Mouse (Mus musculus) Muller cell, postnatal 12 days (primary cell): ENCODE data around the gene Zfp541.

ENCODE experiments used
- DNase-seq: peaks from one replicate; pipeline ENCODE4 v3.0.0-alpha.2; 2015; ENCODE audit errors: inconsistent ontology term

Gene Zfp541

DNA sequence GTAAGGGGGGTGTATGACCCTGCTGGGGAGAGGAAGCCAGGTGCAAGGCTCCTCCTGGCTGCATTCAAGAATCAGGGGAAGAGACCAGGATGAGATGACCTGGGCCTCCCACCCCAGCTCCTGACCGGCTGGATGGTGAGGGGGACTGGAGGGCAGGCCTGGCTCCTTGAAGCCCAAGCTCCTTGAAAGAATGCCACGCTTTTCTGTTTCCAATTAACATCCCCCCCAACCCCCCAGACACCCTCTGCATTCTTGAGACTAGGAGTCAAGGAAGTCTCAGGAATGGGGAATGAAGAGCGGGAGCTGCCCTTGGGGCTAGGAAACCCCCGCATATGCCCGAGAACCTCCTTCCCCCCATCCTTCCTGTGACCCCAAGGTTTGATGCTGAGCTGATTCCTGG, 17.1 kb upstream of the Zfp541 start:
- no peak for DNase-seq

GRCm38 (mm10) chr7:16045538-16045937, 16.1 kb upstream of the Zfp541 start:
- DNase-seq: no peak

- no peak for DNase-seq
Observed at GRCm38 (mm10) chr7:16046101-16046480, 15.5 kb upstream of the Zfp541 start.

DNA sequence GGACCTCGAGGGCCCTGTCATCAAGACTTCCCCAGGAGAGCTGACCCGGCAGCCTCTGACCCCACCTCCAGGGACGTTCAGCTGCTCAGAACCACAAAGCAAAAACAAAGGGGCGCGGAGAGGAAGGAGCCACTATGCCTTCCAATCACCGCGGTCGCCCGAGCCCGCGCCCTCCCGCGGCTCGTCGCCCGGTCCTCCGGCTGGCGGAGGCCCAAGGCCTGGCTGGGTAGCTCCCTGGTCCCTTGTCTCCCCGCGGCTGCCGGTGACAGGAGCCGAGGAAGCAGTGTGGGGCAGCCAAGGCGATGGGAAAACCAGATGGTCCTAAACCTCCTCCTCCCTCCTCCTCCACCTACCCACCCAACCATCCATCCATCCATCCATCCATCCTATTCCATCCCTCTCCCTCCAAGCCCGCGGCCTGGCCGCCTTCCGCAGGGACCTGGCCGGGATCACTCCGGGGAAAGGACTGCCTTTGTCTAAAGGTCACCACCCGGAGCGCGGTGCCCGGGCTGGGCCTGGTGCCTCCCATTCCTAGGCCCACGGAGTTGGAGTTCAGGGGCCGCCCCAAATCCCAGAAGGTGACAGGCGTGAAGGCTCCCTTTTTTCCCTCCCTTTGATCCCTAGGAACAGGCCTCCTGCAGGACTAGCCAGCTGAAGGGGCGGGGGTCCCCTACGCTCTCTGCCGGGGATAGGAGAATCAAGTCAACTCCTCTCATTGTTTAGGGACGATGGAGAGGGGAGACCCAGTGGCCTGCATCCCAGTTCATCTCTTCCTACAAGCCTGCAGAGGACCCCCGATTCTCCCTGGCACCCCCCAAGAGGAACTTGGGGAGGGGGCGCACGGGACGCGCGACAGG, 14.9 kb upstream of the Zfp541 start:
- peak; percentile 86 for DNase-seq

GRCm38 (mm10) chr7:16047338-16048146, 14.1 kb upstream of the Zfp541 start, which contains the start of gene Bicra:
Gene Bicra, minus strand, starts transcription at chr7:16047921.
- DNase-seq: peak; percentile 93

- peak; percentile 98 for DNase-seq
Observed at GRCm38 (mm10) chr7:16048164-16048564, 13.4 kb upstream of the Zfp541 start.

- DNase-seq: no peak
Observed at GRCm38 (mm10) chr7:16048675-16049575, 12.7 kb upstream of the Zfp541 start.

DNA sequence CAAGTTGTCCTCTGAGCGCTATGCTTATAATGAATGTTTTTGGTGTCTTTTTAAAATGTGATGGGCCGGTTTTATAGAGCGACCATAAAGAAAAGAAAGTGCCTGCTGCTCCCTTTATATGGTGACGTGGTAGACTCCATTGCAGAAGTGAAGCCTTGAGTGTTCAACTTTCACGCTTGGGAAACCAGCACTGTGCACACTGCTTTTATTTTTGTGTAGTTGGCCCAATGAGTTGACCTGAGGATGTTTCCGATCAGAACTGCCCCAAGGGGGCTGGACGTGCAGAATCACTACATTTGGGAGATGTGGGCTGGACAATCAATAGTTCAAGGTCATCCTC, 12.1 kb upstream of the Zfp541 start:
- DNase-seq: no peak

- no peak for DNase-seq
Observed at GRCm38 (mm10) chr7:16050600-16050999, 11.0 kb upstream of the Zfp541 start.

GRCm38 (mm10) chr7:16051883-16052595, 9.6 kb upstream of the Zfp541 start:
- DNase-seq: peak; percentile 73

DNA sequence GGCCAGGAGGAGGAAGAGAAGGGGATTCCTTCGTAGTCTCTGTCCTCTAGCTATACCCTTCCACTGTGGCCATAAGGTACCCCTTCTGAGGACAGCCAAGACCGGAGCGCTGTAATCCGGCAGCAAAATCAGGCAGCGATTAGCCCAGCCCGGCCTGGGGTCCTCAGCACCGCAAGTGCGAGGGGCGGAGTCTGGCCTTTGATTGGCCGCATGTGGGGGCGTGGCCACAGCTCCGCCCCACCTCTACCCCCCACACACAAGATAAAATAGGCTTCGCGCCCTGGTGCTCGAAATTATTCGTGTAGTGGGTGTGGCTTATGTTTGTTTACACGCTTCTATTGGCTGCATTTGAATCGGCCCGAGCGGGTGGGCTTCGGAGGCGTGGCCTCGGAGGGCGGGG, 8.9 kb upstream of the Zfp541 start:
- peak; percentile 97 for DNase-seq

GRCm38 (mm10) chr7:16053105-16053504, 8.5 kb upstream of the Zfp541 start:
- no peak for DNase-seq

DNA sequence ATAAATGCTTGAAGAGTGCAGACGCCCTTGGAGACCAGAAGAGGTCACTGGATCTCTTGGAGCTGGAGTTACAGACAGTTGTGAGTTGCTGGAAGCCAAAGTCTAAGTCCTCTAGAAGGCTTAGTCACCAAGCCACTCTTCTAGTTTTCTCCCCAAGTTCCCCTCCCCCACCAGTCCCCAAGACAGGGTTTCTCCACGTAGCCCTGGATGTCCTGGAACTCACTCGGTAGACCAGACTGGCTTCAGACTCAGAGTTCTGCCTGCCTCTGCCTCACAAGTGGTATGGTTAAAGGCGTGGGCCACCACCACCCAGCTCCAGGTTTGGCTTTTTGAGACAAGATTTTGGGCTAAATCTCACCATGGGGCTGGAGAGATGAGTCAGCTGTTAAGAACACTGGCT, 6.6 kb upstream of the Zfp541 start:
- no peak for DNase-seq

DNA sequence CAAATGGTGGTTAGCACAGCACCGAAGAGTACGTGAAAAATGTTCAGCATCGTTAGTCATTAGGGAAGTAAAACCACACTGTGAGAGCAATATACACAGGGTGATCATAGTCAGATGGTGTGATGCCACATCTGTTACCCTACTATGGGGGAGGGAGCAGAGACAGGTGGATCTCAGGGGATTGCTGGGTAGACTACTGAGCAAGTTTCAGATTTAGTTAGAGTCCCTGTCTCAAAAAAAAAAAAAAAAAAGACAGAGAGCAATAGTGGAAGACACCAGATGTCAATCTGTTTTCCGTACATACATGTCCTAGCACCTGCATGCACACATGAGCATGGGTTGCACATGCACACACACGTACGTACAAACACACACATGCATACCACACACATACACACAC, 5.9 kb upstream of the Zfp541 start:
- no peak for DNase-seq

DNA sequence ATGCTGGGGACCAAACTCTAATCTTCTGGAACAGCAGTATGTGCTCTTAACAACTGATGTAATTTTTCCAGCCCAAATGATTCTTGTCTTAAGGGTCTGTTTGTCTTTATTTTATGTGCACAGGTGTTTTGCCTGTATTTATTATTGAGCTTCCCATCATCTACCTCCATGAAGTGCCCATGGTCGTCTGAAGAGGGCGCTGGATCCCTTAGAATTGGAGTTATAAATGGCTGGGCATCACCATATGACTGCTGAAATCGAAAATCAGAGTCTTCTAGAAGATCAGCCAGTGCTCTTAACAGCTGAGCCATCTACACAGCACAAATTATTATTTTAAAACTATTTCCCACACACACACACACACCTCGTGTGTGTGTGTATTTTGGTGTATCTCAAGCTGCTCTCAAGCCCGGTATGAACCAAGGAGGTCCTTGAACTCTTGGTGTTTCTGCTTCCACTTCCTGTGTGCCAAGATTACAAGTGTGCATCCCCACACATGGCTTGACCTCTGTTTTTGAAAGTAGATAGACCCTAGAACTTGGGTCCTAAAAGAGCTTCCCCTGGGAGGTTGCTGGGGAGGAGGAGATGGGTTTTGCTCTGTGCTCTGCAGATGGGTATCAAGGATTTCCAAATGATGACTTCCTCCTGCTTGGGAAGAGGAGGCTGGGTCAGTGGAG, 5.0 kb upstream of the Zfp541 start:
- DNase-seq: no peak

GRCm38 (mm10) chr7:16057136-16057534, 4.5 kb upstream of the Zfp541 start:
- DNase-seq: no peak

DNA sequence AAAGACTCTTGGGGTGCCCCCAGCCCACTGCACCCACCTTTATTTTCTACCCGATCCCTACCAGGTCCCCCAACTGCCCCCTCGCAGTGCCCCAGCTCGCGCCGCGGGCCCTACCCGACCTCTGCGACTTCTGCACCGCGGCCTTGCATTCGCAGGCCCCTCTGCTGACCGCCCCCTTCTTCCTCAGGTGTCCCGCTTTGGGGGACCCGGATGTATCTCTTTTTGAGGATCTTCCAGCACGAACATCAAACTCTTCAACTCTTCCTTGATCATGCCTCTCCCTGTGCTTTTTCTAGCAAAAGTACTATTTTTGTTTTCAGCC, 446 bp downstream of the Zfp541 start:
- no peak for DNase-seq

GRCm38 (mm10) chr7:16063490-16063889, 1.9 kb downstream of the Zfp541 start:
- DNase-seq: no peak

GRCm38 (mm10) chr7:16070846-16071245, 9.2 kb downstream of the Zfp541 start:
- no peak for DNase-seq

DNA sequence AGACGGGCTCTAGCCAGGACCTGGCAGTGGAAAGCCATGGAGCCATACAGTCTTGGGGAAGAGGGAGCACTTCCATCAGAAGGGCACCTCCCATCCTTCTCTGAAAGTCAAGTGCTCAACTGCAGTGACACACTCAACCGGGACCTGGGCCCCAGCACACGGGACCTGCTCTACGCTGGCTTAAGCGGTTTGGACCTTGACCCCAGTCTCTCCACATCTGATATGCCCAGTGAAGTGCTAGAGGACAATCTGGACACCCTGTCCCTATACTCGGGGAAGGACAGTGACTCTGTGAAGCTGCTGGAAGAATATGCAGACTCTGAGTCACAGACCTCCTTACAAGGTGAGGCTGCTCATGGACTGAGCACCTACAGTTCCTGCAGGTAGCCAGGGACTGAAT, 10.3 kb downstream of the Zfp541 start:
- DNase-seq: no peak

- DNase-seq: no peak
Observed at GRCm38 (mm10) chr7:16079947-16080346, 18.3 kb downstream of the Zfp541 start.
